Mouse (Mus musculus): ENCODE measurements around the gene Jup. TPM values are rescaled to one million over a fixed set of nuclear protein-coding genes. Genes with fewer than 3 reads are reported as not detected.

Gene Jup
- polyA plus RNA-seq, 1 experiment, result not detected

DNA sequence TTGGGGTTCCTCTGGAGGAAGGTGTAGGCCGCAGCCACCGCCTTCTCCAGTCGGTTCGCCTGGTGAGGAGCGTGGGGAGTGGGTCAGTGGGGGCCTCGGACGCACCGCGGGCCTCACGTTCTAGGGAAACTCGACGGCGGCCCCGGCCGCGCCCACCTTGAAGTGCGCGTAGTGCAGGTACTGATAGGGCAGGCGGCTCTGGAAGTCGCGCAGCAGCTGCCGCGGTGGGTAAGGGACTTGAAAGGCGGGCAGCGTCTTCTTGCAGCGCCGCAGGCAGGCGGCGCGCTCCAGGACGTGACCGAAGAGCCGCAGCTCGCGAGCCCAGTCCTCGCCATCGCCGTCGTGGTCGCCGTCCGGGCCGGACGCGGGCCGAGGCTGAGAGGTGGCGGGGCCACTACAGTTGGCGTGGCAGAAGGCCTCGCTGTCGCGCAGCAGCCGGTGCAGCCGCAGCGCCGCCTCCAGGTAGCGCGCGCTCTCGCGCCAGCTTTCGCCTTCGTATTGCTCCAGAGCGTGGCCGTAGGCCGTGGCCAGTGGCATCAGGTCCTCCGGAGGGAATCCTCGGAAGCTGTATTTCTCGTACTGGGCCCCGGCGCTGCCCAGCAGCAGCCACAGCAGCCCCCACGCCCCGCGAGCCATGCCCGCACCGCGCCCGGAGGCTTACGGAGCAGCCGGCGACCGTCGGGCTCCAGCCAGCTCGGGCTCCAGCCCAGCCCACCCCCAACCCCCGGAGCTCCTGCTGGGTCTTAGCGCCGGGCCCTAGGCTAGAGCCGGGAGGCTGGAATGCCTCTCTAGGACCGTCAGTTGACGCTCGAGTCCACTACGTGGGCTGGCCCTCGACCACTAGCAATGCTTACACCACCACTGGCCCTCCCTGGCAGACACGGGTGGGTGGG, 16.7 kb upstream of the Jup start, which contains the start of gene P3h4:
TSS of gene P3h4 (minus strand) at position 816 of the 893 bp plus-strand sequence.
- no peak for TF ChIP-seq GATA1 (IDR thresholded peaks at IDR 0.05; ENCODE audit: low read length)

DNA sequence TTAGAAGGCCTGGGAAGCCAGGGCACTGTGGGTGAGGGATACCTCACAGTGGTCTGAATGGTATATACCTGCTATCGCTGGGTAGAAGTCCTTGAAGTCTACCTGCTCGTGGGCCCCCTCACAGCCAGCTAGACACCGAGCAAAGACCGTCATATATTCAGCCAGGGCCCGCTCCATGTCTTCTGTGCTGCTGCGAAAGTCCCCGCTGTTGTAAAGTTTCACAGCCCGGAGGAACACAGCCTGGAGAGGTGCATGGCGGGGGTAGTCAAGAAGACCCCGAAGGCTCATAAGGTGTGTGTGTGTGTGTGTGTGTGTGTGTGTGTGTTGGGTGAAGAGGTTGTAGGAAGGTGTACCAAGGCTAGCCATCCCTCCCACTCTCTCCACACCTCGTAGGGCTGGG, 16.0 kb upstream of the Jup start:
- TF ChIP-seq GATA1 (IDR thresholded peaks at IDR 0.05; ENCODE audit: low read length), result no peak

DNA sequence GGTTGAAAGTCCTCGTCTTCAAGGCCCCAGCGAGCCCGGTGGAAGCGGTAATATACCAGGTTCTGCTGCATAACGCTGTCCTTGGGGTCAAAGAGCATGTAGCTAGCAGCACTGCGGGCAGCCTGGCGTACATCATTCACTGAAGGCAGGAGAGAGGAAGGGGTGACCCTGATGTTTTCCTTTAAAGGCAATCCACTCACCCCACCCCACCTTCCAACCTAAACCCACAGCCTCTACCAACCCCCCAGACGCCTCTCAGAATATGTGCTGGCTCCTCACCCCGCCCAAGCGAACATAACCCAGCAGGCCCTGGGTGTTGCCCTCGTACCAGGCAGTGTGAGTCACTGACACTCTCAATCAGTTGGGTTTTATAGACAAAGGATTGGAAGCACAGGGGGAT, 14.2 kb upstream of the Jup start:
- no peak for TF ChIP-seq GATA1 (IDR thresholded peaks at IDR 0.05; ENCODE audit: low read length)

DNA sequence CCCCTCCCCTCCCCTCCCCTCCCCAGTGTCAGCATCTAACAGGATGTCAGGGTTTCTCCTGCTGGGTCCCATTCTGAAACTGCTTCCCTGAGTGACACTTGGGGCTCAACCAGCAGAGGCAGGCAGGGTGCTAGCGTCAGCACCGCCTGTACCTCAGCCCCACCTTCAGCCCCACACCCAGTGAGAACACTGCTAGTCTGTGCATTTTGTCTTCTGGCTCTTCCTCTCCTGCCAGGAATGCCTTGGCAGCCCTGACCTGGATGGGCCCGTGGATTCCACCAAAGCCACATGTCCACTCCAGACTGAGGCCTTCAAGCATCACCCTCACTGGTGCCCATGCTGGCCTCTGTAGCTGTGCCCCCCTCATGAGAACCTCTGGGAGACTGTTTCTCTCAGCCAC, 12.1 kb upstream of the Jup start:
- no peak for TF ChIP-seq GATA1 (IDR thresholded peaks at IDR 0.05; ENCODE audit: low read length)

DNA sequence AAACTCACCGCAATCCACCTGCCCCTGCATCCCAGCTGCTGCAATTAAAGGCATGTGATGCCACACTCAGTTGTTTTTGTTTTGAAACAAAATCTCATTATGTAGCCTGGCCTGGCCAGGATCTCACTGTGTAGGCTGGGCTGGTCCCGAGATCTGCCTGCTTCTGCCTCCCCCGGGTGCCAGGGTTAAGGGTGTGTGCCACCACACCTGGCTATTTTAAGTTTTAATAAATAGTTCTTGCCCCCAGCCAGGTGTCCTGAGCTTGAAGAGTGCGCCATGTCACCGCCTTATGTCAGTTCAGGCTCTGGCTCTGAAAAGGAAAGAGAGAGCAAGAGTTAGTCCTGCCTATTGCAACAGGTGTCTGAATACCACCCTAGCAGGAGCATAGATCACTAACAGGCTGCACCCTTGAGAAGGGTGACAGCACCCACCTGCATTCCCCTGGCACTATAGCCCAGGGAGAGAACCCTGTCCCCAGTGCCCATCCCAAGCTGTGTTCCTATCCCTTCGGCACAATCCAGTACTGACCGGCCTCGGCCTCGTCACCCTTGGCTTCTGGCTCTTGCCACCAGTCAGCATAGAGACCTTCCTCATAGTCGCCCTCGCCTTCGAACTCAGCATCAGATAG, 11.4 kb upstream of the Jup start:
- TF ChIP-seq GATA1 (IDR thresholded peaks at IDR 0.05; ENCODE audit: low read length), result no peak

DNA sequence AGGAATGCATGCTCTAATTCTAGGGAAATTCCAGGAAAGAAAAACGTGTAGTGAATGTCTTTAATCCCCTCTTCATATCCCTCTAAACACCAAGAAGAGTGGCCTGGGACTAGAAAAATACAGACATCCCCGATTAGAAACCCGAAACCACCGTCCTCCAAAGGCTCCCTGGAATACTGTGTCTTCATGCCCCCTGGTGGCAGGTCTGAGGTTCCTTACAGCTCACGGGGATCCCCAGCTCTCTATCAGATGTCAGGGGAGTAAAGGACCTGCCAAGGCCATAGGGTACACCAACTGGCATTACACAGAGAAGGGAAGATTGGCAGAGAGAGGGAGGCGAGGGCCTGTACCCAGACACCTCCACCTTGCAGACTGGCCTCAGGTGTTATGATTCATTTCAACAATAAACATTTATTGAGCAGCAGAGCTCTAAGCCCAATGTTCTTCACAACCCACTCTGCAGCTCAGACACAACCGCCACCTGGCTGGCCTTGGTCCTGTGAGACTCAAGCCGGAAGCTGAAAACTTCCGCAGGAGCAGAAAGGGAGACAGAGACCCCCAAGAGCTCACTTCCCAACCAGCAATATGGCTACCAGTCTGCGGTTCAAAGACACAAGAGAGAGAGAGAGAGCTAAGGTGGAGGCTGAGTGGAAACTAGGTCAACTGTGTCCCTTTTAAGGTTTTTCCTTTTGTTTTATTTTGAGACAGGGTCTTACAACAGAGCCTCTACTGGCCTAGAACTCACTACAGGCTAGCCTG, 10.7 kb upstream of the Jup start:
- TF ChIP-seq GATA1 (IDR thresholded peaks at IDR 0.05; ENCODE audit: low read length), result no peak

DNA sequence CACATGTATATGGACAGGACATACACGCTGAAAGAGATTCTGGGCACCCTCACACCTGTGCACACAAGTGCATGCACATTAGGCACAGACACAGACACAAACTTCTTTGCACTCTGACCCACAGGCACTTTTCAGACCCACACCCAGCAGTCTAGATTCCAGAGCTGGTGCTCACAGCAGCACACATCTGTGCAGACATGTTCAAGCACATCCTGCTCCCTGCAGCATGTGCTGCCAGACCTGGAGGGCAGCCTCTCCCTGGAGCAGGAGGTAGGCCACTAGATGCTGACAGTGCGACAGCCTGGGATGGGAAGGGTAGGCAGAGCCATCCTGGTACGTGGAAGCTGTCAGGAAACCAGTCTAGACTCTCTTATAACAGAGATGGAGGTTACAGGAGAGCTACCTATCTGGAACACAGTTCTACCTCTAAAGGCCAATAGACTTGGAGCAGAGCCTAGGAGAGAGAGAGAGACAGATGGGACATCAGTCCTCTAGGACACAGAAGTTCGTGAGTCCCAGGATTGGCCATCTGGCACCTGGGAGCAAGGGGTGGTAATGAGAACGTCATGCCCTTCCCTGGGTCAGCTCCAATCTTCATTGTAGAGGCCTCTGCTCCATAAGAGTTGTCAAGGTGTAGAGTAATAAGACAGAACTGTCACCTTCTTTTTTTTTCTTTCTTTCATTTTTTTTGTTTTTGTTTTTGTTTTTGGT, 9.6 kb upstream of the Jup start:
- TF ChIP-seq GATA1 (IDR thresholded peaks at IDR 0.05; ENCODE audit: low read length), result no peak

DNA sequence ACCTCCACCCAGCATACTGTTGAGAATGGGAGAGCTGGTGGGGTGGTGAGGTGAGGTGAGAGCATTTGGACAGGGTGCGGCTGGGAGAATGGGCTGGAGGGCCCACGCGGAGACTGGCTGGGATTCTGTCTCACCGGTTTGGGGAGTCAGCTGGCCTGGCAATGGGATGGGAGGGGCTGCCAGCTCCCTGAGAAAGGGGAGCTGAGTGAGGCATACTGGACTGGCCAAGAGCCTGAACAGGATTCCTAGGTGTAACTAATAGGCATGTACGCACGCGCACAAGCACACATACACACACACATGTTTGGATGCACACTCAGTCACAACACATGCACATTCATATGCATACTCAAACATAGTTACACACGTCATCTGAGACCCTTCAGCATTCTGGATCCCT, 8.7 kb upstream of the Jup start:
- no peak for TF ChIP-seq GATA1 (IDR thresholded peaks at IDR 0.05; ENCODE audit: low read length)

DNA sequence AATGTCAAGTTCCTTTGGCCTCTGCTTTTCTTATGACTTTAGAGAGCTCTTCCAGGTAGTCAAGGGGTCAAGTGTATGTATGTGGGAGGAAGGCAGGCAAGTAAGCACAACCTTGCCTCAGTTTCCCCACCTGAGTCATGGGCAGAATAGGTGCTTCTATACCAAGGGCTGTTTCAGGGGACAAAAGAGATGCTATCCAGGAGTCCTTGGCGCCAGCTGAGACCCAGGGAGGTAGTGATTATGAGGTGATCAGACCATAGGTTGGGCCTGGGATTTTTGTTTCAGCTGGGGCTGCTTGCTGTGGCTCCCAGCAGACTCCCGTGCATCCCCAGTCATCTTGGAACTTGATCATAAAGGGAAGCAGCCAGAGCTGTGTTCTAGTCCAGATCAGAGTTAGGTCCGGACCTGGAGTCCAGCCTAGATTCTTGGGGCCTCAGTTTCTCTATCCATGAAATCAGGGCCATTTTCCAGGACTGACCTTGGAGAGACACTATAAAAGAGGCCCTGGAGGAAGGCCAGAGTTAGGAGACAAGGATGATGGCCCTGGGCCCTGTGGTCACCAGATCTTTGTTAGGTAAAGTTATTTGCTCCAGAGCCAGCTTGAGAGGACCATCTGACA, 7.0 kb upstream of the Jup start:
- TF ChIP-seq GATA1 (IDR thresholded peaks at IDR 0.05; ENCODE audit: low read length), result no peak

DNA sequence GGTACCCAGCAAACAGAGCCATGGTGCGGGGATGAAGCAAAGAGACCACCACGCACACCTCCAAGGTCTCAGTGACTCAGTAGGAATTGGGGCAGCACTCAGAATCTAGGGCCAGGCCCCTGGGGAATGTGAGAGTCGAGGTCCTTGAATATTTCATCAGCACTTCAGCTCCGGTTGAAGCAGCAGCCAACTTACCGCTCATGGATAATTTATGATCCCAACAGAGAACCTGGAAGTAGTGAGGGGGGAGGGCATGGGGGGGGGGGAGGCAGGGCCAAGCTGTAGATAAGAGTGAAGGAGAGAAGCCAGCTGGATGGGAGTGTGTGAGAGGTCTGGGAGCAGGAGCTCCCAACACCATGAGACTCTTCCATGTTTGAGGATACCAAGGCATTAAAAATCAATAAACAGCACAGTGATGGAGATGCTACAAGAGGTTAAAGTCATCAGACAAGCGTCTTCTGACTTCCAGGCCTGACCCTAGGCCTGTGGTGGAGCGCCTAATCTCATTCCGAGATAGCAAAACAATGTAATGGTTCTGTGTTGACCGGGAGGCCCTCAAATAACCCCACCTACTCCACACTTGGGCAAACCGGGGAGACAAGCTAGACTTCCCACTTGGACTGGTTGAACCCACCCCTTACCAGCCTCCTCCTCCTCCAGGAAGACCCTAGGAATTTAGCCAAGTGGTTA, 6.0 kb upstream of the Jup start:
- TF ChIP-seq GATA1 (IDR thresholded peaks at IDR 0.05; ENCODE audit: low read length), result no peak

DNA sequence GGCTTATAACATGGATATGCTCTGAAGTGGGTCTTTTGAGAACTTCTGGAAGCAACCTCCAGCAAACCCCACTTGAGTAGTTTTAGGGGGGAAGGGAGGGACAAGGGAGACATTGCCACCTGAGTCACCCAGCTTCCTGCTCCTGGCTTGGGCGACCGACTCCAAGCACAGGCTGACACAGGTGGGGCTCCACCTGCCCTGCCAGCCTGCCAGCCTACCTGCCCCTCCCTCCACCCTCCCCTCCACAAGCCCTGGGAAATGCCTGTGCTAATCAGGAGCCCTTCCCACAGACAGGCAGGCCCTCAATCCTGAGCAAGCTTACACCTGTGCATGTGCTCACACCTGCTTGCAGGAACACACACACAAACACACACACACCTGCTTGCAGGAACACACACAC, 5.1 kb upstream of the Jup start:
- no peak for TF ChIP-seq GATA1 (IDR thresholded peaks at IDR 0.05; ENCODE audit: low read length)

DNA sequence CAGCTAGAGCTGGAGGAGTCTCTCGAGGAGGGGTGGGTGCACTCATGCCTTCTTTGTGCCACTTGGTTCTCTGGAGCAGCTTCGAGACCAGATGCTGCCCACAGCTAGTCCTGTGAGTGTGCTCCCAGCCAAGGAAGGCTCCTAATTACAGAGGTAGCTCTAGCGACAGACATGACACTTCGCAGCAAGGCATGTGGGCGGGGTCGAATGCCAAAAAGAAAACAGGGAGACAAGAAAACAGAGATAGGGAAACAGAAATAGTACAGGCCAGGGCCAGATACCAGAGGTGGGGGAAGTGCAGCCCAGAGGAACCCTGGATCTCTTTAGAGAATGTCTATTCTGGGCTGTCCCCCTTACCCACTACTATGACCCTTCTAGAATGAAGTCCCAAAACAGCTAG, 4.7 kb upstream of the Jup start:
- no peak for TF ChIP-seq GATA1 (IDR thresholded peaks at IDR 0.05; ENCODE audit: low read length)

DNA sequence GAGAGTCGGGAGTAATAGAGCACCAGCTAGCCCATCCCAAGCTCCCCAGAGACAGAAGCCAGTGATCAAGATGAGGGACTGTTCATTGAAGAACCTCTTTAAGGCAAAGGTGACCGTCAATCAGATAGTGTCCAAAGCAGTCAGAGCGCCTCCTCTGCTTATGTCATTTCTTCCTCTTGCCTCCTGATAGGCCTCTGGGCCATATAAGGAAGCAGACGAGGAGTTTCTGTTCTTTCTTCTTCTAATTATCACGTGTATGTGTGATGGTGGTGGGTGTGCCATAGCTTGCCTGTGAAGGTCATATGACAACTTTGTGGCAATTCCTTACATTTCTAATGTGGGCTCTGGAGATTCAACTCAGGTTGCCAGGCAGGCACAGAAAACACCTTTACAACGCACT, 3.3 kb upstream of the Jup start:
- no peak for TF ChIP-seq GATA1 (IDR thresholded peaks at IDR 0.05; ENCODE audit: low read length)

DNA sequence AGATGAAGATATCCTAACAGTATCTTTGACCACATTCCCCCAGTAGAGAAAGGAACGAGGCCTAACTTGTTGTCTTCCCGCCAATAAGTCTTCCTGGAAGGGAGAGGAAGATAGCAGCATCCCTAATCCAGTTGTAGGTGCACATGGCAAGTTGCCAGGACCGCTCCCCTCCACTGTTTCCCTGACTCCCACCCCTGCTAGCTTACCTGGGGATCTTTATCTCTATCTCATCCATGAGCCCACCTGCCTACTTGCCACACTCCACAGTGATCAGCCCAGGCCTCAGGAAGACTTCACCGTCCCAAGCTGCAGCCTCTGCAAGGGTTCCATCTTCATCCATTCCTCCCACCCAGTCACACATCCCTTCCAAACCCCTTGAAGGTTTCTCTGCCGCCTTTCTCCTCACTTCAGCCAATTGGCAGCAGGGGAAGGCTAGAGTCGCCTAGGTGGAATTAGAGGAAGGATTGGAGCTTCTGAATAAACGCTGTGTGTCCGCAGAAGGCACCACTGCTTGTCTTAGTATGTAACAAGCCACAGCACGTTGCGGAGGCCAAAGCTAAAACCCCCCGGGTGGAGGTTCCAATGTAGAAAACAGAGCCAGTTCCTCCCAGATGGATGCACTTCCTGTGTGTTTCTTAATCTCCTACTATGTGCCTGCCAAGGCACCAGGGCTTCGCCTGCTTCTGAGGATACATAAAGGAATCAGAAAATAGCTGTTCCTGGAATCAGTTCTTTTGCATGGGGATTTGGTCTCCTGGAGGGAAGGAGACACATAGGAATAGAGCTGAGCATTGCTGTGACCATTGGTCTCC, 2.4 kb upstream of the Jup start:
- no peak for TF ChIP-seq GATA1 (IDR thresholded peaks at IDR 0.05; ENCODE audit: low read length)
